Mouse (Mus musculus) layer of hippocampus, postnatal 25 days (tissue): Measurements from ENCODE around the gene Arnt2. TPM values are rescaled to one million over a fixed set of nuclear protein-coding genes. Genes with fewer than 3 reads are reported as not detected.

Experiments
- DNase-seq, 2 experiments: peaks; one replicate each; pipeline ENCODE4 v3.0.0; 2022; ENCODE audit warnings: mixed read lengths in 2 of 2, low spot score in 1 of 2; ENCODE audit errors: extremely low spot score in 1 of 2
- total RNA-seq, 2 experiments: library from RNA; stranded (reverse); gene quantifications; 2 replicates each; pipeline ENCODE4 v1.2.3; 2021

The Arnt2 gene
- total RNA-seq: 100 to 1,000 TPM; 157 to 163 TPM

DNA sequence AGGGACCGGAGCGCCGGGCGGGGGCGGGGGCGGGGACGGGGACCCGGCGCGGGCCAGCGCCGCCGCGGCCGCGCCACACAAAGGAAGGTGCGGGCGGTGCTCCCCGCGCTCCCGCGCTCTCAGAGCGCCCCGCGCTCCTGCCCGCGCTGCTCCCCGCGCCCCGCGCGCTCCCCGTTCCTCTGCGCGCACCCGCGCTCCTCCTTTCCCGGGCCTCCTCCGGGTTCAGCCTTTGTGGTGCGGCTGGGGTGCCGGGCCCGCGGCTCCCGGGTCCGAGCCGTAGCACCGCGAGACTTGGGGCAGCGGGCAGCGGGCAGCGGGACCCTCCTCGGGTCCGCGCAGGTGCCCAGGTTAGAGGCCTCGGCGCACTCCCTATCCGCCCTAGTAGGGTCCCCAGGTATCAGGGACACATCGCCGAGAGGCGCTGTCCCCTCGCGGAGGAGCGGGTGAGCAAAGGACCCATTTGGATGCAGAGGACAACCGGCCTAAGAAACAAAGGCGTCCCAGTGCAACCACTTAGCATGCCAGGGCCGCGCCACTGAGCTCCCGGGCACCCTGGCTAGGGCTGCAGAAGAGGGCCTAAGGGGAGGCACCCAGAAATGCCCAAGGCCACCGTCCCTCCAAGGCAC is at the start of gene Arnt2:
Gene Arnt2, minus strand, starts transcription at position 281 of the 626 bp plus-strand sequence.
- DNase-seq: peak; percentile 51 to 64

DNA sequence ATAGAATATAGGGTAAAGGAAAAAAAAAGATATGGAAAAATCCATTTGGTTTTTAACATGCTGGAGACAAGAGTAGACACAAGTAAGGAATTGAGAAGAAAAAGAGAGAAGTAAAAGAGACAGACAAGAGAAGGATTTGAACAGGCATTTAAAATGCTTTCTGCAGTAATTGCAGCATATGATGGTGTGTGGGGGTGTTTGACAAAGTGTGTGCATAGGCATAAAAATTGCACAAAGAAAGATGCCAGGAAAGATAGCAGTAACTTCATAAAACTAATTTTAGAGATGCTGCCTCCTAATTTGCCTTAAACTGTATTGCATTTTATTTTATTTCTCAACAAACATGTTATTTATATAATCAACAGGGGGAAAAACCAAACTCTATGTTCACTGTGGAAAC is 41.7 kb upstream of the Arnt2 start:
- DNase-seq: no peak

DNA sequence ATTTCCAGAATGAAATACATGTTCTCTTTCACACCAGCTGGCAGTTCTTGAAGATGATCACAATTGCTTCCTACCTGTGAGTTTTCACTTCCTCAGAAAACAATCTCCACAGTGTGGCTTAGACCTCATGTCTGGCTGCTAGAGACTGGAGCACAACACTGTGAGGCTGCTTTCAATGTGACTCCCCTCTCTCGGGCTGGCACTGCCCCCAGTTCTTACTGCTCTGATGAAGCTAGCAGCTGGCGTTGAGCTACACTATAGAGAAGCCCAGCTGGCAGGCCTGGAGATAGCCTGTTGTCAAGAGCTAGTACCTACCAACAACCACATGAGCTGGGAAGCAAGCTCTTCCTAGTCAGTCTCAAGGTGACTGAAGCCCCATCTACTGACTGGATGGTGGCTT is 39.1 kb upstream of the Arnt2 start:
- DNase-seq: peak; percentile 50 to 62

DNA sequence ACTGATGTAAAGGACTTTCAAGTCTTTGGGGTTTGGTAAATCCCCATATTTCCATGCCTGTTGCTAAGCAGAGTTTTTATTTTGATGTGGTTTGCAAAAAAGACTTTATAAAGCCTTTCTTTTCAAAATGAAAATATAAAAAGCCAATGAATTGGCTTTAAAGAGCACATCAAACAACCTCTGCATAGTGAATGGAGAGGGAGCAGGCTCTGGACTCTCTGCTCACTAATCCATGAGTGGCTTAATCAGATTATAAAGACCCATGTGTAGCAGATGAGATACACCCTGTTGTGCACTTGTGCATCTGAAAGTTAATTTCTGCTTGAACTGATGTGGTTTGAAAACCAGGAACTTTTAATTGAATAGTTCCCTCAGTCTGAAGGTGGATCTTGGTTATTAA is 38.5 kb upstream of the Arnt2 start:
- DNase-seq: no peak

DNA sequence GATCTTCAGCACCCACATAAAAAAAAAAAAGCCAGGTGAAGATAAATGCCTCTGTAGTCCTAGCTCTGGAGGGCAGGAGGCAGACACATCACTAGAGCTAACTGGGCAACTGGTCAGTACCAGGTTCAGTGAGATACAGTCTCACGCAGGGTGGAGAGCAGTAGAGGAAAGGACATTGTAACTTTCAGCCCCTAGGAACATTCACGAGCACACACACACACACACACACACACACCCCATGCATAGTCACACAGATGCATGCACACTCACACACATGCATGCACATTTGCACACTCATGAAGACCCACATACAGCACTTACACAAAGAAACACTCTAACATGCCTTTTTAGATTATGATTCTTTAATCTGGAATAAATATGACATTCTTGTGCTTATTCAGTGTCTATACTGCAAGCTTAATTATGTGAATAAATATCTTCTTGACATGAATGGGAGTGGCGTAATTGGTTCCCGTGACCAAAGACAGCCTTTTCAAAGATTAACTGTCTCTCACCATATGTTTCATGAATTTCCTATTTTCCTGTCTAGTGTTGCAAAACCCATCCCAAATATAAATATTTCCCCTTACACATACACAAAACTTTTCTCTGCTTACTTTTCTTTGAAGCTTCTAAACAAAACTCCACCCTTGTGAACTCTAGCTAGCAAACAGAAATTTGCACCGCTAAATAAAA is 37.9 kb upstream of the Arnt2 start:
- no peak for DNase-seq

DNA sequence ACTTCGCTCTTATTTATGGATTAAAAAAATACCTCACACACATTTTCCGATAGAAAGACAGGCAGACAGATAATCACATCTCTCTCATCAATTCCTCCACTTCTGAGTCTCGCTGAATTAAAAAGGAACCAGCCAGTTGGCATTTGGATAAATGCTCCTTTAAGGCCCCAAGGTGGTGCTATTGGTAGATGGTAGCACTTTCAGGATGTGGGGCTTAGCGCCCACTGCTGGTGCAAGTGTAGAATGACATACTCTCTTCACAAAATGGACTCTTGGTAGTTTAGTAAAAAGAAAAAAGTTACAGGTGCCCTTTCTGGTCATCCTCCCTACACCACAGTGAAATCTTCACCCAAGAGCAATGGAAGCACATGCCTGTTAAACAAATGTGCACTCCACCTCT is 37.1 kb upstream of the Arnt2 start:
- peak in 1 of 2 experiments; percentile 61 for DNase-seq

DNA sequence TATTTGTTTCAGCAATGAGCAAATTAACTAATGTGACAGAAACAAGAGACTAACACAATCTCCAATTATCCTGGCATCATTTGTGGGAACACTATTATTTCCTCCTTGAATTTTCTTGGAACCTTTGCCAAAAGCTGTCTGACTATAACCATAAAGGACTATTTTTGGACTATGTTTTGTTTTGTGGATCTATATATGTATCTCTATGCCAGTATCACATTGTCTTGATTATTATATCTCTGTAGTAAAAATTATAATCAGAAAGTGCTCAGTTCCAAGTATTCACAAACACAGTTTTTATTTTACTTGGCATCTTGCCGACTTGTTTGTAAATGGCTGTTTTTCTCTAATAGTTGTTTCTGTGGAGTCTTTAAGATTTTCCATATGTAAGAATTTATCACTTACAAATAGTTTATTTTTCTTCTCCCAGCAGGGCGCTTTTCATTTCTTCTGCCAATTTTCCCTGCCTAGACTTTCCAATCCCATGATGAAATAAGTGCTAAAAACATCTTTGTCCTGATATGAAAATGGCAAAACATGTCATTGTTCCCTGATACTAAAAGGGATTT is 32.5 kb upstream of the Arnt2 start:
- DNase-seq: no peak

DNA sequence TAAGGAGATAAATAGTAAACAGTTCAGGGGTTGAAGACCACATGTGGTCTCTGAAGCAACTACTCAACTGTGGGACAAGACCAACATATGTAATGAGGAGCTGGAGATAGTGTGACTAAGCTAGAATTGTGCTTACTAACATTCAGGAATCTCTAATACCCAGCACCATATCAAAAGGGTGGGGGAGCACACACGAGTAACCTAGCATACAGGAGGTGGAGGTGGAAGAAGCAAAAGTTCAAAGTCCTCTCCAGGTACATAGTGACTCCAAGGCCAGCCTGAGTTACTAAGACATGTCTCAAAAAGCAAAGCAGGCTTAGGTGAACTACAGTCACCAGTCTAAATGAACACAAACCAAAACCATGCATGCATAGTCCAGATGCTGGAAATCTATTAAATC is 29.6 kb upstream of the Arnt2 start:
- DNase-seq: no peak

DNA sequence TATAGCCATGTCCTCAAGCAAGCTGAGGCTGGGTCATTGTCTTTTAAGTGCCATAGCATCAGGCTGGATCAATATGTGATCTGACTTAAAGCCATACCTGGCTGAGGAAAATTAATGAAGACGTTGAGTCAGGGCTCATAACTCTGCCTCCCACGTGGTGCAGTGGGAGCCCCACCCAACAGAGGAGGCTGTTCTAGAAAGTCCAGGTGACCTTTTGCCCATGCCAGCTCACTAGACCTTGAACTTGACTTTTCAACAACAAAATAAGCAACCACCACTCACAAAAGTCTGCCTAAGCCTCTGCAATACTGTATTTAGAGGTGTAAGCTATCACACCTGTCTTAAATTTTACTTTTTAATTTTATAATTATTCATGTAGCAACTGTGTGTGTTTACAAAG is 24.9 kb upstream of the Arnt2 start:
- no peak for DNase-seq

DNA sequence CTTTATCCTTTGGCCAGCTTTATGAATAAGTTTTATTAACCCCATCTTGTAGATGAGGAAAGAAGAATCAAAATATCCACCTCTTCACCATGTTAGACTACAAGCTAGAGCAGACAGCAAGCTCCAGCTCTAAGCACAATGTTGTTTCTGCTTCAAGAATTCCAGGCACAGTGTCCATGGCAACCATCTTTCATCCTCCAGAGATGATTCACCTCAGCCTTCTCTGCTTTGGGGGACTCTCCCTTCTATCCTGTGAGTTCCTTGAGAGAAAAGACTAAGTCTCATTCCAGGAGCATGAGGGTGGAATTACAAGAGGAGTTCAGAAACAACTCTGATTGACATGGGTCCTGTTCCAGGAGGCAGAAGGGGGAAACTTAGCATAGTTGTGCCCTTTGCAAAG is 22.2 kb upstream of the Arnt2 start:
- DNase-seq: no peak

DNA sequence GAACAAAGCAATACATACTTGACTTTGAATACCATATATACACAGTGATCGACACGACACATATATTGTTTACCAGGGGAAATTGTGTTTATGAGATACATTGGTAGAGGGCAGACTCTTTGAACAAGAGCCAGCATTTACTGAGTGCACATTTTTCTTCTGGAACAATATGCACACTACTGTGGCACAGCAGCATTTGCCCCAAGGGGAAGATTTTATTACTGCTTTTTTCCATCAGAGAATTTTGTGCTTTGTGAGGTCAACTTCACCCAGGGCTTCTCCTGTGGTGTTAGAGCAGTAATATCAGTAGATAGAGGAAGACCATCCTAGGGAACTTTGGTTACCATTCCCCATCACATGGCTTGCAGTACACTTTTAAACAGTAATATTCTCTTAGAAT is 17.2 kb upstream of the Arnt2 start:
- DNase-seq: no peak

DNA sequence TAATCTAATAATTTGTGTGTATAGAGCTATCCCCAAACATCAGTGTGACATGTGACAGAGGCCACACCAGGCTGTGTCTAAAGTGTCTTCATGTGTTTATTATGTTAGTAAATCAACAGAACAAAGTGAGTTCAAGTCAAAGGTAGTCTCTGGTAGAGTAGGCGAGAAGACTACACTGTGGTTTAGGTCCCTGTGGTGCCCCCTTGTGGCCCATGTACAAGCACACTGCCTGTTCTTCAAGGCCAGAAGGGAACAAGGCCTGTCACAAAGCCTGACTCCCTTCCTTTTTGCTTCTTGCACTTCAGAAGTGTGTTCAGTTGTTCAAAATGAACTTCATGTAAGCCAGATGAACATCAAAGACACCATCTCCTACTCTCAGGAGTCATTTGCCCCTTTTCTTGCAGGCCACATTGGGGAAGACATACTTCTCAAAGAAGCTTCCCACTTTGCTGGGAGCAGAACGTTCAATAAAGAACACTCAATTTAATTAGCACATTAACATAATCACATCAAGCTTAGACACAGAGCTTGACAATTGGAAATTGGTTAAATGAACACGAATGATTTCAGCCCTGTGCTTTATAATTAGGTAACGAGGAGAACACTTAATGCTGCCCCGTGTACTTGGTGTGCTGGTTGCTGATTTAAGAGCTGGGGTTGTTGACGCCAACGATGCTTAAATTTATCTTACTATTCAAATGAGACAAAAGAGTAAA is 14.9 kb upstream of the Arnt2 start:
- DNase-seq: peak in 1 of 2 experiments; percentile 58

DNA sequence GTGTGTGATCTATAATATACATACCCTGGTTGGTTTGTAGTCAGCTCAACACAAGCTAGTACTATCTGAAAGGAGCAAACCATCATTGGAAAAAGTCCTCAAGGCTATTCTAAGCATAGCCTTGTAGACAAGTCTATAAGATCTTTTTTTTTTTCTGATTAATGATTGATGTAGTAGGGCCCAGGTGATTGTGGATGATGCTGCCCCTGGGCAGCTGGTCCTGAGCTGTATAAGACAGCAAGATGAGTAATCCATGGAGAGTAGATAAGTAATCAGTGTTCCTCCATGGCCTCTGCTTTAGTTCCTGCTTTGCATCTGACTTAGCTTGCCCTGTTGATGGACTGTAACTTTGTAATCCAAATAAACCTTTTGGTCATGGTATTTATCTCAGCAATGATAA is 11.8 kb upstream of the Arnt2 start:
- DNase-seq: no peak

DNA sequence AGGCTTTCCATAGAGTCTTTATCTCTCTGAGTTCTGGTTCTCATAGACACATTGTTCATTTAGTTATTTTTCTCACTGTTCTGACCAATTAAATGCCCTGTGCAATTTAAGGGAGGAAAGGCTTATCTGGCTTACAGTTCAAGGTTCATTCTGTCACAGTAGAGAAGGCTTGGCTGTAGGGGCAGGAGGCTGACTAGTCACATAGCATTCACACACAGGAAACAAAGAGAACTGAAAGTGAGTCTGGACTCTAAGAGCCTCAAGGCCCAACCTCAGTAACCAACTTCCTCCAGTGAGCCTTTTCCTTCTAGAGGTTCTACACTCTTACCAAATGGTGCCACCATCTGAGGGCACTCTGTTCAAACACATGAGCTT is 11.3 kb upstream of the Arnt2 start:
- no peak for DNase-seq

DNA sequence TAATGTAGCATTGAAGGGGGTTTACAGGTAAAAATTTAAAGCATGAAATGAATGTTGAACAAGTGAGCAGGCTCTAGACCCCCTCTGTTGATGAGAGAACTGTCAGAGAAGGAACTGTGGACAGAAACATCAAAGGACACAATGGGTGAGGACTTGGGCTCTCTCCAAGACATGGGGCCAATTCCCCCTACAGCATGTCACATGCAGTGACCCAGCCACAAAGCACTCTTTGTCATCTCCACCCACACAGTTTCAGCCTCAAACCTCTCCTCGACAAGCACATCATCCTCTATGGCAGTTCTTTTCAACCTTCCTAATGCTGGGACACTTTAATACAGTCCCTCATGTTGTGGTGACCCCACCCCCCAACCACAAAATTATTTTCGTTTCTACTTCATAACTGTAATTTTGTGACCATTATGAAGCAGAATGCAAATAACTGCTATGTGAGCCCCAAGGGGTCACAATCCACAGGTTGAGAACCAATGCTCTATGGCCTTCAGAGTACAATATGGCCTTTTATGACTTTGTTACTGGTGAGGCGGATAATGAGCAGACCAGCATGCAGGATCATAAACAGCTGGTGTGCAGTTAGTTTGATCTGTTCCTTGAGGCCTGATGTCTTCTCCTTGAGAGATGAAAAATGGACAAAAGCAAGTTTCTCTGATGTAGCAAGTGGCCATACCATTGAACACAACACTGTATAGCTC is 10.8 kb upstream of the Arnt2 start:
- no peak for DNase-seq

DNA sequence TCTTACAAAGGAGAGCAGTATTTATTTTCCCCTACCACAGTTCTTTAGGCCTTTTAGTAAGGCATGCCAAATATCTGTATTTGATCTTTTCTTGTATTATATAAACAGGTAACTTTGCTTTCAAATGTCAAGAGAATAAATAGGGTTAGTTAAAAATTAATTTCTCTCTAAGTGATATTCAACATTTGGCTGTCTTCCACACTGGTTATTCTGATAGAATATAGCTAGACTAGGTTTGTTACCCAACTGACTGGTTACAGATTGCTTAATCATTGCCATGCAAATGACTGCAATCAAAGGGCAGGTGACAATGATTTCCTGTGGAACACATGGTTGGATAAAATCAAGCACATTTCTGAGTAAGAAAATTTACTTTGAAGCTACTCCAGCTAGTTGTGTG is 7.5 kb upstream of the Arnt2 start:
- DNase-seq: no peak

DNA sequence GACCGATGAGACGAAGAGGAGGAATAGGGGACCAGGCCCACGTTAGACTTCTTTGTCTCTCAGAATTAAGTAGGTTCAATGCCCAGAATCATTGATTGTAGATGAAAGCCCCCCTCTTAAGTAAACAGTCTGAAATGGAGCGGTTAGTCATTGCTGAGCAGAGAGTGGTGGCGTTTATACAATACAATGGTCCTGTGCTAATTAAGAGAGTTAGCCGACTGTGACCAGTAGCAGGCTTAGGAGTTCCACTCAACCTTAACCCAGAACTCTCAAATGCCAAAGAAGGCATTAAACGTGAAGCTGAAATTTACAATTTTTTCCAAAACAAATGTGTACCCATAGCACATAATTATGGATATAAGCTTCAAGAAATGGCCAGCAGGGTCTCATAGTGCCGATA is 2.6 kb upstream of the Arnt2 start:
- DNase-seq: no peak

DNA sequence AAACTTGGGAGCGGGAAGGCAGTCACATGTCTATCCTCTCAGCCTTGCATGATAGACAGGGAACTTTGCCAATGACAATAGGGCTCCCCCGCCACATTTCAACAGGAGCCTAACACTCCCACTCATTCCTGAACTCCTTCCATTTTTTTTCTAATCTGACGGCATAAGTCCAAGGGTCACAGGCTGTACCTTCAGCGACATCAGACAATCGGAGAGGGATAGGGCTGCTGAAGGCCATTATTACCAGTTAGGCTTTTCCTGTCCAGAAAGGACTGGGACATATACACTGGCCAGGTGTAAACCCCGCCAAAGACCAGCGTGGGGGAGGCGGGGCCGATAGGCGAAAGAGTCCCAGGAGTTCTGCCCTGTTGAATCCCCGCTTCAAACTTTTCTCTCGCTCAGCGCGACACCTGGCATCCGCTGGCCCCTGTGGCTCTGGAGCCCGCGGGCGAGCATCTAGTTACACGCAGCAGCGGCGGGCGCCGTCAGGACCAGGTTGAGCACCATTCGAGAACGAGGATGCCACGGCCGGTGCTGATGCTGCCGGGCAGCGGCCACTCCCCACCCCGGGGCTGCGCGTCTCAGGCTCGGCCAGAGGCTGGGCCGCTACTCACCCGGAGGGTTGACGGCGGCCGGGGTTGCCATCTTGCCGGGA is 608 bp downstream of the Arnt2 start:
- DNase-seq: peak; percentile 46 to 53

DNA sequence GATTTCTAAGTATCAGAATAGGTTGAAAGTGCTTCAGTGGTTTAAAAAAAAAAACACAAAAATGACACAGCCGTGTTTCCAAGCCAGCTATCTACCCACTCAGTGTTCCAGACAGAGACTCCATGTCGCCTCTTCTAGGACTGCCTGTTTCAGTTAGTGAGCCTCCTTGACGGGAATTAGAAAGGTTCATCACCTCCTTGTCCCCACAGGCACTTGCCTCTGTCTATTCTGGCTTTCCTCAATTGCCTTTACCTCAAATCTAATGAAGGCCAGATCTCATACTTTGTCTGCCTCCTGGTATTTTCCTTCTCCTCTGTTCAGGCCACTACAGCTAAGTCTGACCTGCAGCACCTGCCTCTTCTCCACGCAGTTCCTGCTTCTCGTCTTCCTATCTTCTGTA is 1.7 kb downstream of the Arnt2 start:
- DNase-seq: no peak

DNA sequence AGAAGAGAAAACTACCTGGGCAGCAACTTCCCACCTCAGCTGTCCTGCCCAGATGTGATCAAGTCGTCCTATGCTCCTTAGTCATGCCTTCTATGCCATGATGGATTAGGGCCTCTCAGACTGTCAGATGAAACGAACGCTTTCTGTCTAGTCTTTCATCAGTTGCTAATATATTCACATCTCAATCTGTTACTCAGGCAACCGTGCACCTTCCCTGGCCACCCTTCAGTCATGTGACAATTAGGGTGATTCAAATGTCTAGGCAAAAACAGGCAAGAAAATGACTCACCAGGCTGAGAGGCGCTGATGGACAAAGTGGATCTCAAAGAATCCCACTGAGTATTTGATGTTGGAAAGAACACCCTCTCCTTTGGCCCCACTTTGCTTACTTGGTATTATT is 6.6 kb downstream of the Arnt2 start:
- no peak for DNase-seq
